Mouse (Mus musculus): ENCODE data around the gene Sox6. TPM values are rescaled to one million over a fixed set of nuclear protein-coding genes. Genes with fewer than 3 reads are reported as not detected.
A peak's percentile ranks its signal among the peaks of the same experiment; 100 is the strongest.

Sox6 gene
- total RNA-seq, 2 experiments from 2014 or later: 21.1 to 26.5 TPM

GRCm38 (mm10) chr7:115895831-115896230 lies 142.8 kb downstream of the Sox6 start:
- DNase-seq (ENCODE audit: low spot score in 2 of 2): no peak

DNA sequence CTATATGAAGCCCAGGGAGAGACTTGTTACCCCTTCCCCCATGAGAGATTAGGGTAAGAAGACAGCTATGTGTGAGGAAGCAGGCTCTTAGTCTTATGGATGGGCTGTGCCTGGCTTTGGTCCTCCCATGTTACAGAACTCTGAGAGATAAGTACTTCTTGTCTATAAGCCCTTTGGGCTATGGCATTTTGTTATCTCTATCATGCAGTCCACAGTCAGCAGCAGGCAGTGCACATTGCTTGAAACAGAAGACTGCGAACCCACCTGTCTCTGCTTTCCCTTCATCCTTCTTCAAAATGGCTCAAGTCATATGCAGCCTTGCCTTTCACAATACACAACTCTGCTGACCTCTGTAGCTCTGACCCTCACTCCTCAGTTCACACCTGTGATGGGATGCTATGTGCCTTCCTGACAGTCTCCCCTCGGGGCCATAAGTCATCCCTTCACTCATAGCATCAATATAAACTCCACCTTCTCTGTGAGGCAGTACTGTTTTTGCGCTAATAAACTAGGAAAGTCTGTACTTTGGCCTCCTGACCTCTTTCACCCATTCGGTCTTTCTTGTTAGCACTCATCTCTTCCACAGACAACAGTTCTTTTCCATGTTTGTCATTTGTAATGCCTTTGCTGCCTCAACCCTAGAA lies 143.4 kb downstream of the Sox6 start:
- no peak for DNase-seq (ENCODE audit: low spot score in 2 of 2)

- no peak for DNase-seq (ENCODE audit: low spot score in 2 of 2)
These were observed 147.1 kb downstream of the Sox6 start for GRCm38 (mm10) chr7:115891482-115891881.

GRCm38 (mm10) chr7:115889926-115890325 lies 148.7 kb downstream of the Sox6 start:
- peak in 1 of 2 experiments; percentile 10 for DNase-seq (ENCODE audit: low spot score in 2 of 2)

- no peak for DNase-seq (ENCODE audit: low spot score in 2 of 2)
These were observed 150.0 kb downstream of the Sox6 start for GRCm38 (mm10) chr7:115888561-115888960.

DNA sequence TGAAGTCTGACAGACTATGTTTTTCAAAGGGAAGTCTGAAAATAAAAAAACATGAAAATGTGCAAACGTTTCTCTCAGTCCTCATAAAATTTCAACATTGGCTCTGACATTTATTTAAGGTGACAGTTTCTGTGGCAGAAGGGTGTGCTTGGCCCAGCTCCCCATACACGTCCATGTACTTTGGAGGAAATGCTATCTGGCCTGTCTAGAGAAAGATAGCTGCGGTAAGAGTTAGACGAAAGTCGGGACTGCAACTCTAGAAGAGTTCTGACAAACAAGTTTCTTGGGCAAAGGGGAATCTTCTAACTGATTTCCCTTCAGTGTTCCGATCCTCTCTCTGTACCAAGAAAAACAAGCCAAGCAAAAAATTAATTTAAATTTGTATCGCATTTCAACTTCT lies 150.5 kb downstream of the Sox6 start:
- no peak for DNase-seq (ENCODE audit: low spot score in 2 of 2)

DNA sequence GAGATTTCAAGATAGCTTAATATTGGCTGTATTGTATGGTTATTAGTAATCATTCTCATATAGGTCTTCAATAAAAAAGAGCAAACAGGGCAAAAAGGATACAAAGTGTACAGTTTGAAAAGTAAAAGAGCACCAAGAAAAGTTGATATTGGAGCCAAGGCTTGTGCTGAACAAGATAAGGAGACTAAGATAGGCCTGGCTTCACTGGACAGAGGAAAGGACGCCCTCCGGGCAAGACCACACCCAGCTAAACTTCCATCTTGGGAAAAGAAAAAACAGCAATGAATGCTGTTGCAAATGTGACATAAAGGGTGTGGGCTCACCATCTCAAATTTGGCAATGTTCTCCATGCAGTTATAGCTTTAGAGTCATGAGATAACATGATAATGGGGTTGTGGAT lies 165.7 kb downstream of the Sox6 start:
- DNase-seq (ENCODE audit: low spot score in 2 of 2): no peak

DNA sequence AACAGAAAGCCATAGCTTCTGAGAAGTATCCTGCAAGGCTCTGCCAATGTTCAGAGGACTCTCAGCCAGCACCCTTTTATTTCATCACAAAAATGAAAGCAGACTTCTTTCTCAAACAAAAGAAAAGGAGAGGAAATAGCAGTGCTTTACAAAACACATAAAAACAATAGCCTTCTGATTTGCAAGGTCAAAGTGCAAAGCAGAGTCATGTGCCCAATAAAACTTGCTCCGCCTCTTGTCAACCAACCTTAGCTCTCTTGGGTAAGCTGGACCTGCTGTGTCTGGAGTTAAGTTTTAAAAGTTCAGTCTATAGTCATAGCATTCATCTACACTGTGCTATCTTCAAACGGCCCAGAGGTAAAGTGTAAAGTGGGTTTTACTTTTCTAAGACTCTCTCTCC lies 170.1 kb downstream of the Sox6 start:
- DNase-seq (ENCODE audit: low spot score in 2 of 2): no peak

GRCm38 (mm10) chr7:115867518-115868270 lies 170.9 kb downstream of the Sox6 start:
- no peak for DNase-seq (ENCODE audit: low spot score in 2 of 2)

GRCm38 (mm10) chr7:115866698-115867500 lies 171.7 kb downstream of the Sox6 start:
- DNase-seq (ENCODE audit: low spot score in 2 of 2): no peak

GRCm38 (mm10) chr7:115865979-115866697 lies 172.5 kb downstream of the Sox6 start:
- DNase-seq (ENCODE audit: low spot score in 2 of 2): peak in 1 of 2 experiments; percentile 7

DNA sequence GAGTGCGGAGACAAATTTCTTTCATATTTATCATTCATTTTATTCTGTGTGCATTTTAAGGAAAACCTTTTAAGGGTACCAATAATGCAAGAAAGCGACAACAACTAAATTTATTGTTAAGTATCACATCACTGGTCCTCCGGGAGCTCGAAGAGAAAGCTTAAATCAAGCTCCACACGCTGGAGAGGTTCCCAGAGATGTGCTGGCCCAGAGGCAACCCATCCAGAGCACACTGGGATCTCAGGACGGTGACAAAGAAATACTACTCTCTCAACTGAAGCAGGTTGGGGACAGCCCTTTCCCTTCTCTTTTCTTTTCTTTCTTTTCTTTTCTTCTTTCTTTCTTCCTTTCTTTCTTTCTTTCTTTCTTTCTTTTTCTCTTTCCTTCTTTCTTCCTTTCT lies 173.4 kb downstream of the Sox6 start:
- no peak for DNase-seq (ENCODE audit: low spot score in 2 of 2)

- no peak for DNase-seq (ENCODE audit: low spot score in 2 of 2)
These were observed 174.2 kb downstream of the Sox6 start for GRCm38 (mm10) chr7:115864411-115864810.

DNA sequence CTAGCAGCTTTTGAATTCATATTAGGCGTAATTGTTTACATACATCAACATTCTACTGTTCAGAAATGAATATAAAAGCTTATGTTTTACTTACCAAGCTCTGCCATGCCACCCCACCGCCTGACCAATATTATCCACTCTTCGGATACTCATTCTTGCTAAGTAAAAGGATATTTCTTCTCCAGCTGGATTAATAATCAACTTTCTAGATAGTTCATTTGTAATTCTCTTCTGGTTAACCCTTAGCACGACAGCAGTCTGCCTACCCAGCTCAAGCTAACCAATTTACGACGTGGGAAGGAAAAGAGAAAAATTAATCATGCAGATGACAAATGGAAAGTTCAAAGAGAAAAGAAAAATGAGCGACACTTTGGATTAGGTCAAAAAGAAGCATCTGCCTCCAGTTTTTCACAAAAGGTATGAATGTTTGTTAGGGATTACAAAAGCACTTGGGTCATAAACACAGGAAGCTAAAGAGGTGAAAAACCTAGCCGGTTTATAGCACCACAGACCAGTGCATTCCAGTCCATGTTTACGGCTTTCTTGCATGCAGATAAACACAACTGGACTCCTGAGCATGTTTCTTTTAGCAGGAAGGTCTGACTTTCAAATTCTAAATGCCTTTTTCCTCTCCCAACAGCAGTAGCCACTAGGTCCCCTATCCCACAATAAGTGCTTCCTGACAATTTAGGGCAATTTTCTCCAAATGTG lies 178.8 kb downstream of the Sox6 start:
- DNase-seq (ENCODE audit: low spot score in 2 of 2): no peak

DNA sequence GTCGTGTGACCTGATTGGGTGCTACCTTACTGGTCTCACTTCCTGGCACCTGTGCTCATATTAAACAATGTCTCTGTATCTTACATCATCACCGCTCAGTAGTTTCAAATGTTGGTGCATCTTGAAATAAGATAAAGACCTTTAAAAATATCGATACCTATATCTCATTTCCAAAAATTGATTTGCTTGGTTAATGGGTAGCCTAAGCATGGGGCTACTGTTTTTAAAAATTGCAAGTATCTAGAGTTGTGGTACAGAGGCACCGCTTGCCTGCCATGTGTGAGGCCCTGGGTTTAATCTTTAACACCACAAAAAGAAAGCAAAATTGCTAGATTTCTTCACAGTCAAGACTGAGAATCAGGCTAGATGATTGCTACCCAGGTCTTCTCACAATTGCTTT lies 187.5 kb downstream of the Sox6 start:
- DNase-seq (ENCODE audit: low spot score in 2 of 2): no peak

- no peak for DNase-seq (ENCODE audit: low spot score in 2 of 2)
These were observed 192.7 kb downstream of the Sox6 start for GRCm38 (mm10) chr7:115845791-115846366.

- DNase-seq (ENCODE audit: low spot score in 2 of 2): no peak
These were observed 193.7 kb downstream of the Sox6 start for GRCm38 (mm10) chr7:115844910-115845309.

DNA sequence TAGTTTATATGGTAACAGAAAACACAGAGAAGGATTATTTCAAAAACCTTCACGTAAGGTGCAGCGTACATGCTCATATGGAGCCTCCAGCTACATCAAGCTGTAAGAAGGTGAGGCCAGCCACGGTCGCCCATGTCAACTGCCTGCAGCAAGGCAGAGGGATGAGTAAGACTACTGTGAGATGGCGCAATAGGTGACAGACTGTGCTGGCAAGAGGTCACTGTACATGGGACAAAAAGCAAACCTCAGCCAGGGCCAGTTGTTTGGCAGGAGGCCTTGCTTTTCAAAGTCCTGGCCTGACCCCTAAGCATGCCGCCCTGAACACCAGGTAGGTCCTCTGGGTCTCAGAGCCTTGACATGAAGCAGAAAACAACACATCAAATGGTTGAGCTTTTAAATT lies 194.2 kb downstream of the Sox6 start:
- DNase-seq (ENCODE audit: low spot score in 2 of 2): no peak

DNA sequence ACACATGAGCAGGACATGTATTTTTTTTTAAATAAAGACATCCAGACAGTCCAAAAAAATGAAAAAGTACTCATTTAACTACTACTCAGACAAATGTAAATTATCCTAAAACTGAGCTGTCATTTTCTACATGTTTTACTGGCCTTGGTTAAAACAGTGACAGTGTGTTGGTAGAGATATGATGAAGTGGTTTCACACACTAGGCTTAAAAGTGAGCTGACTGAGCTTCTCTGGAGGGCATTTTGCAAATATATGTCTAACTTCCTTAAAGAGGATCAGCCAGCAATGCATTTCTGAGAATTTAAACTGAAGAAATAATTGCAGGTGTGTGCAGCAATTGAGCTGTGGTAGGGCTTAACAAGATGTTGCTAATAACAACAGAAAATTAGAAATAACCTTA lies 196.3 kb downstream of the Sox6 start:
- no peak for DNase-seq (ENCODE audit: low spot score in 2 of 2)

- DNase-seq (ENCODE audit: low spot score in 2 of 2): no peak
These were observed 198.0 kb downstream of the Sox6 start for GRCm38 (mm10) chr7:115840613-115841012.

Data from layer of hippocampus, adult 18-20 months (tissue).